Mouse (Mus musculus): Measurements from ENCODE around the gene Ucp3. TPM values are rescaled to one million over a fixed set of nuclear protein-coding genes. Genes with fewer than 3 reads are reported as not detected.

The Ucp3 gene
- polyA plus RNA-seq (2015; fragmentation: Nextera tagmentation; extraction: Ambion mirVana) = not detected in 2 replicates

GRCm38 (mm10) chr7:100472777-100473176 lies at the start of gene Ucp3:
Ucp3 (plus strand) TSS chr7:100472990.
- ATAC-seq (ENCODE audit: low FRiP score) = no peak
- no peaks in the 10 kb centered on the region for H3K4me1 ChIP-seq (replicated peaks)
- no peak within 1 kb of the TSS for H3K4me2 ChIP-seq
- no peak within 1 kb of the TSS for H3K27ac ChIP-seq
- H3K9ac ChIP-seq = no peak within 1 kb of the TSS
- peaks cover 28% of the 10 kb centered on the region for H3K36me3 ChIP-seq
- 92% methylated on average over 6 of the region's 6 CpGs for WGBS
- no peaks in the 10 kb centered on the region for H3K27me3 ChIP-seq
- no peak within 1 kb of the TSS for H3K4me3 ChIP-seq
- no peaks in the 10 kb centered on the region for H3K9me3 ChIP-seq

- Histone ChIP-seq H3K4me2 (no peak overlapping the region), H3K4me1 (replicated peaks) (no peaks in the 10 kb centered on the region), H3K9me3 (no peaks in the 10 kb centered on the region), H3K4me3 (no peak overlapping the region), H3K9ac (no peak overlapping the region), H3K36me3 (peaks cover 81% of the 10 kb centered on the region), H3K27ac (no peak overlapping the region), H3K27me3 (no peaks in the 10 kb centered on the region)
- no peak for ATAC-seq (ENCODE audit: low FRiP score)
- WGBS = 75% methylated on average over 3 of the region's 3 CpGs
Measured at GRCm38 (mm10) chr7:100425795-100426194, 47.0 kb upstream of the Ucp3 start.

- Histone ChIP-seq H3K27me3 (no peaks in the 10 kb centered on the region), H3K4me3 (no peak overlapping the region), H3K27ac (no peak overlapping the region), H3K9ac (no peak overlapping the region), H3K4me1 (replicated peaks) (no peaks in the 10 kb centered on the region), H3K36me3 (peaks cover 88% of the 10 kb centered on the region), H3K4me2 (no peak overlapping the region), H3K9me3 (no peaks in the 10 kb centered on the region)
- WGBS = 66% methylated on average over 3 of the region's 3 CpGs
- ATAC-seq (ENCODE audit: low FRiP score) = no peak
Measured at GRCm38 (mm10) chr7:100429102-100429501, 43.7 kb upstream of the Ucp3 start.

GRCm38 (mm10) chr7:100429911-100430310 lies 42.9 kb upstream of the Ucp3 start:
- Histone ChIP-seq H3K4me3 (no peak overlapping the region), H3K27me3 (no peaks in the 10 kb centered on the region), H3K9ac (no peak overlapping the region), H3K9me3 (no peaks in the 10 kb centered on the region), H3K36me3 (peaks cover 80% of the 10 kb centered on the region), H3K27ac (no peak overlapping the region), H3K4me1 (replicated peaks) (no peaks in the 10 kb centered on the region), H3K4me2 (no peak overlapping the region)
- ATAC-seq (ENCODE audit: low FRiP score) = no peak
- WGBS = 94% methylated on average over 11 of the region's 11 CpGs

- Histone ChIP-seq H3K36me3 (peaks cover 79% of the 10 kb centered on the region), H3K9me3 (no peaks in the 10 kb centered on the region), H3K27ac (no peak overlapping the region), H3K9ac (no peak overlapping the region), H3K27me3 (no peaks in the 10 kb centered on the region), H3K4me2 (no peak overlapping the region), H3K4me1 (replicated peaks) (no peaks in the 10 kb centered on the region), H3K4me3 (no peak overlapping the region)
- no peak for ATAC-seq (ENCODE audit: low FRiP score)
- 71% methylated on average over 5 of the region's 5 CpGs for WGBS
Measured at GRCm38 (mm10) chr7:100431103-100431502, 41.7 kb upstream of the Ucp3 start.

- Histone ChIP-seq H3K36me3 (peaks cover 79% of the 10 kb centered on the region), H3K4me1 (replicated peaks) (no peaks in the 10 kb centered on the region), H3K4me2 (no peak overlapping the region), H3K27me3 (no peaks in the 10 kb centered on the region), H3K9me3 (no peaks in the 10 kb centered on the region), H3K27ac (no peak overlapping the region), H3K4me3 (no peak overlapping the region), H3K9ac (no peak overlapping the region)
- WGBS = 95% methylated on average over 6 of the region's 6 CpGs
- no peak for ATAC-seq (ENCODE audit: low FRiP score)
Measured at GRCm38 (mm10) chr7:100433295-100433694, 39.5 kb upstream of the Ucp3 start.

- Histone ChIP-seq H3K27ac (no peak overlapping the region), H3K36me3 (peaks cover 86% of the 10 kb centered on the region), H3K9ac (no peak overlapping the region), H3K9me3 (no peaks in the 10 kb centered on the region), H3K27me3 (no peaks in the 10 kb centered on the region), H3K4me1 (replicated peaks) (no peaks in the 10 kb centered on the region), H3K4me2 (no peak overlapping the region), H3K4me3 (no peak overlapping the region)
- no peak for ATAC-seq (ENCODE audit: low FRiP score)
- 87% methylated on average over 4 of the region's 4 CpGs for WGBS
Measured at GRCm38 (mm10) chr7:100443728-100444127, 29.1 kb upstream of the Ucp3 start.

- Histone ChIP-seq H3K4me3 (no peak overlapping the region), H3K9ac (no peak overlapping the region), H3K36me3 (peaks cover 90% of the 10 kb centered on the region), H3K9me3 (no peaks in the 10 kb centered on the region), H3K27me3 (no peaks in the 10 kb centered on the region), H3K27ac (no peak overlapping the region), H3K4me2 (no peak overlapping the region), H3K4me1 (replicated peaks) (no peaks in the 10 kb centered on the region)
- 98% methylated on average over 5 of the region's 5 CpGs for WGBS
- ATAC-seq (ENCODE audit: low FRiP score) = no peak
Measured at GRCm38 (mm10) chr7:100446271-100446670, 26.5 kb upstream of the Ucp3 start.

- H3K9ac ChIP-seq = no peak overlapping the region
- ATAC-seq (ENCODE audit: low FRiP score) = no peak
- 97% methylated on average over 12 of the region's 12 CpGs for WGBS
- no peaks in the 10 kb centered on the region for H3K27me3 ChIP-seq
- peaks cover 91% of the 10 kb centered on the region for H3K36me3 ChIP-seq
- no peaks in the 10 kb centered on the region for H3K9me3 ChIP-seq
- no peak overlapping the region for H3K27ac ChIP-seq
- no peak overlapping the region for H3K4me2 ChIP-seq
- no peak overlapping the region for H3K4me3 ChIP-seq
- no peaks in the 10 kb centered on the region for H3K4me1 ChIP-seq (replicated peaks)
Measured at GRCm38 (mm10) chr7:100448530-100448929, 24.3 kb upstream of the Ucp3 start.

- Histone ChIP-seq H3K4me3 (no peak overlapping the region), H3K4me1 (replicated peaks) (no peaks in the 10 kb centered on the region), H3K9ac (no peak overlapping the region), H3K27me3 (no peaks in the 10 kb centered on the region), H3K27ac (no peak overlapping the region), H3K9me3 (no peaks in the 10 kb centered on the region), H3K36me3 (peaks cover 91% of the 10 kb centered on the region), H3K4me2 (no peak overlapping the region)
- no peak for ATAC-seq (ENCODE audit: low FRiP score)
- WGBS = 94% methylated on average over 3 of the region's 3 CpGs
Measured at GRCm38 (mm10) chr7:100448985-100449384, 23.8 kb upstream of the Ucp3 start.

GRCm38 (mm10) chr7:100458153-100458552 lies 14.6 kb upstream of the Ucp3 start:
- Histone ChIP-seq H3K36me3 (peaks cover 95% of the 10 kb centered on the region), H3K27ac (no peak overlapping the region), H3K4me3 (no peak overlapping the region), H3K9me3 (no peaks in the 10 kb centered on the region), H3K4me2 (no peak overlapping the region), H3K9ac (no peak overlapping the region), H3K27me3 (no peaks in the 10 kb centered on the region), H3K4me1 (replicated peaks) (no peaks in the 10 kb centered on the region)
- 83% methylated on average over 1 of the region's 1 CpGs for WGBS
- ATAC-seq (ENCODE audit: low FRiP score) = no peak

GRCm38 (mm10) chr7:100459862-100460261 lies 12.9 kb upstream of the Ucp3 start:
- Histone ChIP-seq H3K27ac (no peak overlapping the region), H3K36me3 (peaks cover 93% of the 10 kb centered on the region), H3K4me3 (no peak overlapping the region), H3K4me2 (no peak overlapping the region), H3K4me1 (replicated peaks) (no peaks in the 10 kb centered on the region), H3K27me3 (no peaks in the 10 kb centered on the region), H3K9ac (no peak overlapping the region), H3K9me3 (no peaks in the 10 kb centered on the region)
- no peak for ATAC-seq (ENCODE audit: low FRiP score)
- WGBS = 93% methylated on average over 3 of the region's 3 CpGs

- Histone ChIP-seq H3K4me2 (no peak overlapping the region), H3K36me3 (peaks cover 92% of the 10 kb centered on the region), H3K4me3 (no peak overlapping the region), H3K9ac (no peak overlapping the region), H3K27ac (no peak overlapping the region), H3K4me1 (replicated peaks) (peaks cover 9% of the 10 kb centered on the region; the same call in 1 of the 2 replicates), H3K27me3 (no peaks in the 10 kb centered on the region), H3K9me3 (no peaks in the 10 kb centered on the region)
- WGBS = 88% methylated on average over 6 of the region's 6 CpGs
- ATAC-seq (ENCODE audit: low FRiP score) = no peak
Measured at GRCm38 (mm10) chr7:100461621-100462151, 11.1 kb upstream of the Ucp3 start.

All from hindbrain, embryonic 13.5 days (tissue).